Mouse (Mus musculus) liver (tissue): ENCODE measurements at regions not wholly inside any gene's neighbourhood (a gene's known extent, or its start where the extent isn't known, plus 50 kb on each side); places are given as distances from the start of the nearest gene placed in this dataset.

Experiments
- DNase-seq: peaks from one replicate; pipeline ENCODE4 v3.0.0-alpha.2; 2020; ENCODE audit warnings: mixed read lengths

- no peak for DNase-seq
Observed at GRCm38 (mm10) chr6:15865271-15865670, 144.8 kb downstream of the Mdfic start.

- DNase-seq = no peak
Observed at GRCm38 (mm10) chr6:15882288-15882903, 161.9 kb downstream of the Mdfic start.

- DNase-seq = no peak
Observed at GRCm38 (mm10) chr6:15893066-15893465, 172.6 kb downstream of the Mdfic start.

- DNase-seq = no peak
Observed at GRCm38 (mm10) chr6:15900495-15900894, 180.0 kb downstream of the Mdfic start.

GRCm38 (mm10) chr6:15902665-15903274 lies 182.3 kb downstream of the Mdfic start:
- DNase-seq = no peak

- DNase-seq = no peak
Observed at GRCm38 (mm10) chr6:15910420-15911167, 190.1 kb downstream of the Mdfic start.

- no peak for DNase-seq
Observed at GRCm38 (mm10) chr6:15929650-15930049, 209.2 kb downstream of the Mdfic start.

- no peak for DNase-seq
Observed at GRCm38 (mm10) chr6:15950251-15950650, 229.8 kb downstream of the Mdfic start.

GRCm38 (mm10) chr6:15987334-15987733 lies 266.9 kb downstream of the Mdfic start:
- DNase-seq = peak; percentile 8
